Mouse (Mus musculus) adrenal gland, postnatal 10 days (tissue): ENCODE measurements around the gene Ndufa7. TPM values are rescaled to one million over a fixed set of nuclear protein-coding genes. Genes with fewer than 3 reads are reported as not detected.

Source experiments
- DNase-seq: peaks from one replicate; pipeline ENCODE4 v3.0.0; 2021; ENCODE audit warnings: mixed read lengths
- long read RNA-seq, 2 experiments: library from polyadenylated mRNA; stranded (forward); transcript quantifications; one replicate each; pipeline ENCODE4 v2.0.0; 2021
- total RNA-seq, 2 experiments: library from RNA; stranded (reverse); gene quantifications; 2 replicates each; pipeline ENCODE4 v1.2.3; 2021

The Ndufa7 gene
- 100 to 1,000 TPM; 564 to 570 TPM for total RNA-seq
- long read RNA-seq, experiment 1, transcript Ndufa7-202 (3 exons, 438 nt): minor isoform, 29 of 669 reads
- long read RNA-seq, experiment 1, transcript Ndufa7-201 (4 exons, 528 nt): major isoform, 531 of 669 reads
- long read RNA-seq, experiment 1, transcript Ndufa7-204 (2 exons, 610 nt): minor isoform, 58 of 669 reads
- long read RNA-seq, experiment 1, partial matches to known transcripts: 32 of 669 reads
- long read RNA-seq, experiment 1, other reads (novel, unspliced or antisense): 15 of 669 reads
- long read RNA-seq, experiment 2, transcript Ndufa7-201 (4 exons, 528 nt): major isoform, 393 of 478 reads
- long read RNA-seq, experiment 2, transcript Ndufa7-202 (3 exons, 438 nt): minor isoform, 36 of 478 reads
- long read RNA-seq, experiment 2, transcript Ndufa7-204 (2 exons, 610 nt): minor isoform, 44 of 478 reads
- long read RNA-seq, experiment 2, partial matches to known transcripts: 0 of 478 reads
- long read RNA-seq, experiment 2, other reads (novel, unspliced or antisense): 4 of 478 reads

DNA sequence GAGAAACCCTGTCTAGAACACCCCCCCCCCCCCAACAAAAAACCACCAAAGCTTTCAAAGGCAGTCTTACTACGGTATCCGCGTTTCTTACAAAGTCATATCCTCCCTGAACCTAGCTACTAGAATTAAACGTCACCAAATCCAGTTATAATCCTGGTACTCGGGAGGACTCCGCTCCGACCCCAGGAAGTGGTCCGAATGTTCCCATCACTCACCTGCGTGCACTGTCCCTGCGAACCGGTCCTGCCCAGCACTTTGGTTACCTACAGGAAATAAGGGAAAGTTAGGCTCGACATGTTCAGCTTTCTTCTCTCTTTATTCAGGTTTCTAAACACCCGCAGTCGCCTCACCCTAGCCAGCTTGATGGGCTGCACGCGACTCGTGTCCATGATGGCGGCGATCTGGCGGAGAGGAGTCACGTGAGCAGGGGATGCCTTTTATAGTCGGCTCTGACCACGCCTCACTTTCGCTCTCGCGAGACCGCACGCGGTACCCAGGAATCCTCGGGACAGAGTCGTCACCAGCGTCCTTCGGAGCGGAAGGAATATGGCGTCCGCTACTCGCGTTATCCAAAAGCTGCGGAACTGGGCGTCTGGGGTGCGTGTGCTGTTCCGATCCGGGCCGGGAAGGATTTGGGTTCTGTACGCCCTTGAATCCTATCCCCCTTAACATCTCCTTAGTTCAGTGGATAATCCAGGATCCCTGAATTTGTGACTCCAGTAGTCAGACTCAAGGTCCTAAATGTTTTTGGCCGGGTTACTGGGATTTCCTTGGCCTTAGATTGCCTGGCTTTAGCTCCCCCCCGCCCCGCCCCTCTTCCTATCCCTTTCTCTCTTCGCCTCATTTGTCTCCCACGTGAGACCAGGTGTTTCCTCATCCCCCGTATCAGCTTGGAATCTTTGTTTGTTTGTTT lies at the start of gene Ndufa7, which contains the start of gene Rps28:
Gene Ndufa7, plus strand, starts transcription at position 489 of the 913 bp plus-strand sequence.
Gene Rps28, minus strand, starts transcription at position 479 of the 913 bp plus-strand sequence.
- peak; percentile 98 for DNase-seq

DNA sequence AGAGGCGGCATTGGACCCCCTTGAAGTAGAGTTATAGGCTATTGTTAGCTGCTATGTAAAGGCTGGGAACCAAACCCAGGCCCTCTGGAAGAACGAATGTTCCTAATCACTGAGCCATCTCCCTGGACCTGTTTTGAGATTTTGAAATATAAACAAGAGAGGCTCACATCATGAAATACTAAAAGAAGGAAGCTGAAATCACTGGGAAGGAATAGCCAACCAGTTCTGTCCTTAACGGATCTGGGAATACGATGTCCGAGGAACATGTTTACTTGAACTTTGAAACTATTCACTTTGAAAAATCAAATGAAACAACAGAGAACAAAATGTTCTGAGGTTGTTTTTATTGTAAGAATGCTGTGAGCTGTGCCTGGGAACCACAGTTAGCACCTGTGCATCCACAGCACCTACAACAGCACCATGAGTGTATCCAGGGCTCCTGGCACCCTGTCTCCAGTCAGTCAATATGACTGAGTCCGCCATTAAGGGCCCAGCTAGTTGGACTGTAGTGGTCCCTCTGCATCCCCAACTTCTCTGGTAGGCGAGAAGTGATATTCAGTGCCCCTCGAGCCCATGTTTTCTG lies 49.7 kb upstream of the Ndufa7 start:
- DNase-seq: no peak

DNA sequence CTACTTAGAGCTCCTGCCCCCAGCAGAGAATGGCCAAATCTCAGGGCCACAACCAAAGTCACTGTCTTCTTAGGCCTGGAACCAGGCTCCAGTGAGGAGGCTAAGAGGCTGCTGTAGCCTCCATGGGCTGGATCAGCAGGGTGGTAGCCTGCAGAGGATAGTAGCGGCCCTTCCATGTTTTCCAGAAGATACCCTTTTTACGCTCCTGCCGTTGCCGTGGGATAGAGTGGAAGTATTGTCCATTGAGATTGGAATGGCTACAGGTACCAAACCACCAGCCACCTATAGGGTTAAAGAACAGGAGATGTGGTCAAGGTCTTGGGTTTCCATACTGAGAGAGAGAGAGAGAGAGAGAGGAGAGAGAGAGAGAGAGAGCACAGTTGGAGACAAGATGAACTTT lies 49.1 kb upstream of the Ndufa7 start:
- no peak for DNase-seq

DNA sequence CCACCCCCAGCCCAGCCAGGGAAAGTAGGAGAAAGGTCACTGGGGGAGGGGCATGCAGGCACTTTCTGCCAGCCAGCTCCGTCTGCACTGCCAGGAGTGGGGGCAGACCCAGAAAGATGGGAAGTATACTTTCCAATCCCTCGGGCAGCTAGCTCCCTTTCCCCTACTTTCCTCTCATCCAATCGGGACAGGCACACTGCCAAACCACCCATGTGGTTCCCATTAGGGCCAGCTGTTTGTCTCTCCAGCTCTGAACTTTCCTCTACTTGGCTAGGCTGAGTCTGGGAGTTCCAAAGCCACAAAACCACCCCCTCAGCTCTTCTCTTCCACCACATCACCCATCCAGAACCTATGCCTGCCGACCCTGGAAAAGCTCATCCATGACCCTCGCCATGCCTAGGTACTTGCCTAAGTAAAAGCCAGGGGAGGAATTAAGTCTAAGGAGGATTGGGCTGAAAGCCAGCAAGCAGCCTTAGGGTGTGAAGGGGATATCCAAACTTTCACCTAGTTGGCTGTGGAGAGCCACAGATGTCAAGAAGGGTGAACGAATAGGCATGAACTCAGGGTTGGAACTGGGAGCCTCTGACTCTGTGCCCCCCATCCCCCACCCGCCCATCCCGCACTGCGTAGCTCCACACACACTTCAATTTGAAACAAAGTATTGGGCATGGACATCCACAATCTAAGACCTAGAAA lies 45.0 kb upstream of the Ndufa7 start:
- peak; percentile 93 for DNase-seq

DNA sequence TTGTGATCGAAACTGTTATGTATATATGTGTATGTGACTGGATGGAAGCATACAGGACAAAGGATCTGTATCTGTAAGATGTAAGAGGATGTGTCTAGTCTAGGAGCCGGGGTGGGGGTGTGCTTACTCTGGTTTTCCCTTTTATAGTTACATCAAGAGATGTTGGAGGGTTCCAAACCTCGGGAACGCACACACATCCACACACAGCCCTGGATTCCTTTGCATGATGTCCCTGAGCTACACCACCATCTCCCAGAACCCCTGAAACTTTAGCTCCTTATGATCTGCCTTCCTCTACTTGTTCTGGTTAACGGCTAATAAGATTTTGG lies 44.4 kb upstream of the Ndufa7 start:
- DNase-seq: no peak

DNA sequence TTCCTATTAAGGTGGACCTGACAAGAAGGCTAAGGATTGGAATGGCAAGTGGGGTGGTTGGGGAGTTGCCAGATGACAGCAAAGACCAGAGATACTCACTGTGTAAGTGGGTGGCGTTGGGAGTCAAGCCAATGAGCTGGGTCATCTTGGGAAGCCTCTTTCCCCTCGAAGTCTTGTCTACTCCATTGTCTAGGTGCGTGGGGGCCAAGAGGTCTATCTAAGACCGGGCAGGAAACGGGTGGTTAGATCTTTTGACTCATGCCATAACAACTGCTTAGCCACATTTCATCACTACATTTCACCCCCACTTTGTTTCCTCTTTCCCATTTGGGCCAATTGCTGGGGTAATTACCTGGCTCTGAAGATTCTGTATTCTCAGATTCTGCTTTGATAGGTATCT lies 43.9 kb upstream of the Ndufa7 start:
- peak; percentile 67 for DNase-seq

DNA sequence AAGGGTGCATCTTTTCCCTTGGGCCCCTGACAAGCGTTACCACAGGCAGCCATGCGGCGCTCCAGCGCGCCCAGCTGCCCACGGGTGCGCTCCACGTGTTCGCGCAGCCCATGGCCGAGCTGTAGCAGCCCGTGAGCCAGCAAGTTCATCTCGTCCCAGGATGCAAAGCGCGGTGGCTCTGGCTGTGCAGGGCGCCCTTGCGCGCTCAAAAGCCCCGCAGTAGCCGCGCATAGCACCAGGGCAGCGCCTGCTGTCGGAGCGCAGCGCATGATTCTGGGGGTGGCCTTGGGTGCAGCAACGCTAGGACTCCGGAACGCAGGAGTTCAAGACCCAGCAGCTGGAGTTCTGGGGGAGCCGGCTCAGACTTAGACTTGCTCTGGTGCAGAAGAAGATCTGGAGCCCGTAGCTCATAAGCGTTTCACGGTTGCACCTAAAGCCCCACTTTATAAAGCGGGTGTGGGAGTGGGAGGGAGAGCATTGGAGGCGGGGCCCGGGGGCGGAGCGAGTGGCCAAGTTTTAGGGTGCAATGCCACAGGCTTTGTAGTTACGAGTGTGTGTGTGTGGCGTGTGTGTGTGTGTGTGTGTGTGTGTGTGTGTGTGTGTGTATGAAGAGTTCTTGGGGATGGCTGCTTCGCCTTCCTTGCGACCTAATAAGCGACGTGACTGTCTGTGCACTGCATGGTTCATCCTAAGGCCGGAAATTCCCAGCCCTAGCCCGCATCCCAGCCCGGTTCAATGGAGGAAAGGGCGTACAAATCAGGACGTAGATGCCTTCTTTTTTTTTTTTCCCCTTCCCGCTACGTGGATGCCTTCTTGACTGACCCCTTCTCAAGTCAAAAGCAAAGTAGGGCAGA lies 43.0 kb upstream of the Ndufa7 start, which contains the start of gene Angptl4:
Gene Angptl4, minus strand, starts transcription at position 707 of the 854 bp plus-strand sequence.
- peak; percentile 90 for DNase-seq

DNA sequence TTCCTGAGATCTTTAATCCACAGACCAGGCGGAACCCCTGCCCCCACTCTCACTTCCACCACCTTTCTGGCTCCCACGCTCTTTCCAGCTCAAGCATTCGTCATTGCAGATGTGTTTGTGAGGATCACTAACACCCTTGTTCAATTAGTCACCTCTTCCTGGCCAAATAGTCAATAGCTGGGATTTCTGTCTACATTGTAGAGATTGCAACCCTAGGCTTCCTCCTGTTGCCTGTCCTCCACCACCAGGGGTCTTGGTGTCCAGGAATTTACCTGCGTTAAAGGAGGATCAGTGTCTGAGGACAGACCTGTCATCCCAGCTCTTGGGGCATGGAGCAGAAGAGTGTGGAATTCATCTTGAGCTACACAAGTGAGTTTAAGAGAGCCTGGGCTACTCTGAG lies 42.3 kb upstream of the Ndufa7 start:
- no peak for DNase-seq

DNA sequence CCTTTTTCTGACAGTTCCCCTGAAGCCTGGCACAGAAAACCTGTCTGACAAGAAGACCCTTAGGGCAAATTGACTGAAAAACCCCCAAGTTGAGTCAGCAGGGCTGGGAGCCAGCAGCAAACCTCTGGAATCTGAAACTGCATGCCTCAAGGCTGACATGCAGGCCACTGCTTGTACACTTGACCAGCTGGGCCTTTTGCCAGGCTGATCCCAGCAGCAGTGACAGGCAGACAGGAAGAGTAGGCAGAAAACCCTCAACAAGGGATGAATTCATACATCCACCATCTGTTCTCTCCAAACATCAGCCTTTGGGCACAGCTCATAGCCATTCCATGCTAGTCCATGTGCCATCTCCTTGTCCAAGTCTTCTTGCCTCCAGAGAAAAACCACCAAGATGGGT lies 41.0 kb upstream of the Ndufa7 start:
- peak; percentile 90 for DNase-seq

DNA sequence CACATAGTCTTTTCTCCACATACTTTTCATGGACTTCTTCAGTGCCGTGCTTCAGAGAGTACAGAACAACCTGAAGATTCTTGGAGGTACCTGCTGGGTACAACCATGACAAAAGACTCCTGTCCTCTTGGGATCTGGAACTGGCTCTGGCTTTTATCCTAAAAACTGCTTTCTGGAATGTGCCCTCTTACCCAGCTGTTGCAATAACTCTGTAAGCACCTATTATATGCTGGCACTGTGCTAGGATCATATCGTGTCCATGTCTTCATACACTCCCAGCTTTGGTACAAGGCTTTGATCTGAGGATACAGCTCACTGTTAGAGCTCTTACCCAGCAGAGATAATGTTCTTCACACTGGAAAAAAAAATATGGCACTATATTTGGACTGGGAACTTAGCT lies 39.4 kb upstream of the Ndufa7 start:
- DNase-seq: no peak

DNA sequence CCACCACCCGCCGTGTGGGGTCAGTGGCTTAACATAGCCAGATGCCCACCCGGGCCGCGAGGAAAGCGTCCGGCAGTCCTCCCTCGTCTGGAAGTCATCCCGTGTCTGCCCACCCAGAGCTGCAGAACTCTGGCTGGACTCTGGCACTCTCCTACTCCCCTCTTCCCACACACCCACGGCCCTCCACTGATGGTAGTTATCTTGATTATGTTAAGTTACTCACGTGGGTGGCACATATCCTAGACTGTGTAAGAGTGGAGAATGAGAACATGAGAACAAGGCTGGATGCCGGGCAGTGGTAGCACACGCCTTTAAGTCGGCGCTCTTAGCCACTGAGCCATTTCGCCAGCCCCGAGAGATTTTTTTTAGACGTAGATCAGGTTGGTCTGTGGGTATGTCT lies 38.0 kb upstream of the Ndufa7 start:
- no peak for DNase-seq

DNA sequence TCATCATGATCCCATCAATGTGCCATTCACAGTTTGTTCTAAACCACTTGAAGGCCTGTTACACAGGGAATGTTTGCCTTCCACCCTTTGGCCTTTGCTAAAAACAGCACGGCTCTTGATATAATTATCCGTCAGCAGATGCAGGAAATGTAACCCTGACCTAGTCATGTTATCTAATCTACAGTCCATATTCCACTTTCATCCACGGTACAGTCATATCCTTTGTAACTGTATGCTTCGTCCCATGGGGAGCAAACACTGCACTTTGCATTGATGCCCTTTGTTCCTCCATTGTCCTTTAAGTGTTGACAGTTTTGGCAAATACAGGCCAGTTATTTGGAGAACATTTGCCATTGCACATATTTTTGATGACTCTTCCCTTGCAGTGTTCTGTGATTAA lies 35.6 kb upstream of the Ndufa7 start:
- DNase-seq: no peak

DNA sequence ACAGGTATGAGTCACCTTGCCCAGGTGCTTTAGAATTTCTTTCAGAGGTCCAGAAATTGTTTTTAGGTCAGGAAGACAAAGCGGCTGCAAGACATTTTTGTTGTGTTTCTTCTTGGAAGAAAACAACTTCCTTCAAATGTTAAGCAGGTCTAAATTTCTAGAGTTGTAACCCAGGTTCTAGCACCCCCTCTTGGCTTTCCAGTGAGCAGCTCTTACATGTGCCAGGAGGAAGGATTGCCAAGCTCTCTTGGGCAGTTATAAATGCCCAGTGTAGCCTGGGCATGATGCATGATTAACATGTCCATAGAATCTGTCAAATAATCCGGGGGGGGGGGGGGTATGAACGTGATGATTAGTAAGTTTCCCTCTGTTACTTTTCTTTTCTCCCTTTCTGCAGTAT lies 26.1 kb upstream of the Ndufa7 start:
- DNase-seq: no peak

DNA sequence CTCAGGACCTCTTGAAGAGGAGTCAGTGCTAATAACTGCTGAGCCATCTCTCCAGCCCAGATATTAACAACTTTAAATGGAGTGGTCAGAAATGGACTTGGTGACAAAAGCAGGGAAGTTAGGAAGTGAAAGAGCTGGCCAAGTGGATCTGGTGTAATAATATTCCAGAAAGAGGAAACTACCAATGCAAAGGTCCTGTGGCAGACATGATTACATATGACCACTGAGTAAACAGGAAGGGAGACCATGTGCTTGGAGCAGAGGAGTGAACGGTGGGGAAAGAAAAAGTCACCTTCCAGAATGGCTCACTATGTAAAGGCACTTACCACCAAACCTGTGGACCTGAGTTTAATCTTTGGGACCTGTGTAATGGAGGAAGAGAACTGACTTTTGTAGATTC lies 25.1 kb upstream of the Ndufa7 start:
- DNase-seq: no peak

DNA sequence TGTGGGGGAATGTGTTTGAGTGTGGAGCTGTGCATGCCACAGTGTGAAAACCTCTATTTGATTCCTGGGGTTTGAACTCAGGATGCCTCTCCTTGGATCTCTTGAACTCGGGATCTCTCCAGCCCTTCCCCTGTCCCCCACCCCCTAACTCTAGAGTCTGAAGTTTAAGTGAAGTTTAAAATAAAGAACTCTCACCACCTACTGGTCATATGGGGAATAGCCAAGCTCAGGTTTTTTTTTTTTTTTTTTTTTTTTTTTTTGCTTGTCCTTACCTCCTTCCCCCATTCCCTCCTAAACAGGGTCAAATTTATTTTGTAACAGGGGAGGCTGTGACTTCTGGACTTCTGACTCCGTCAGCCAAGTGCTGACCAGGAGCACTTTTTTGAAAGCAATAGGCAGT lies 22.2 kb upstream of the Ndufa7 start:
- DNase-seq: no peak

DNA sequence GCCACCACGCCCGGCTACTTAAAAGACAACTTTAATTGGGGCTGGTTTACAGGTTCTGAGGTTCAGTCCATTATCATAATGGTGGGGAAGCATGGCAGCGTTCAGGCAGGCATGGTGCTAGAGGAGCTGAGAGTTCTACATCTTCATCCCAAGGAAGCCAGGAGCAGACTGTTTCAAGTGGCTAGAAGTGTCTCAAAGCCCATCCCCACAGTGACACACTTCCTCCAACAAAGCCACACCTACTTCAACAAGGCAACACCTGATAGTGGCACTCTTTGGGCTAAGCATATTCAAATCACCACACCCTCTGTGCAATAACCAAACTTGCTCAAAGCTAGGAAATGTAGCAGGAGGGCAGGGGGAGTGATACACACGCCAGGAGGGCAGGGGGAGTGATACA lies 20.2 kb upstream of the Ndufa7 start:
- no peak for DNase-seq

DNA sequence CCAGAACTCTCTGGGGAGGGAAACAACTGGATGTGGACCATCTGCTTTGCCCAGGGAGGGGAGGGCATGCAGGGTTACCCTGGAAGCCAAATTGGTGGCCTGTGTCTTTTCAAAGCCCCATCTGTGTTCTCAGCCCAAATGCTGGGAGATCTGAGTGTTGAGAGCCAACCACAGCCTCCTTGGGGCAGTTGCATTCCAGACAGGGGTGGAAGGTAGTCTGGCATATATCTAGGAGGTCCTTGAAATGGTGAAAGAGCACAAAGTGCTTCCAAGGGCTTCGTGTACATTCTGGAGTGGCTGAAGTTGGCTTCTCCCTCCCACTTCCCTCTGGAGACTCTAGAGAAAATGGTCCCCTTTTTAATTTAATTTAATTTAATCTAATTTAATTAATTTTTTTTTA lies 19.6 kb upstream of the Ndufa7 start:
- DNase-seq: no peak

DNA sequence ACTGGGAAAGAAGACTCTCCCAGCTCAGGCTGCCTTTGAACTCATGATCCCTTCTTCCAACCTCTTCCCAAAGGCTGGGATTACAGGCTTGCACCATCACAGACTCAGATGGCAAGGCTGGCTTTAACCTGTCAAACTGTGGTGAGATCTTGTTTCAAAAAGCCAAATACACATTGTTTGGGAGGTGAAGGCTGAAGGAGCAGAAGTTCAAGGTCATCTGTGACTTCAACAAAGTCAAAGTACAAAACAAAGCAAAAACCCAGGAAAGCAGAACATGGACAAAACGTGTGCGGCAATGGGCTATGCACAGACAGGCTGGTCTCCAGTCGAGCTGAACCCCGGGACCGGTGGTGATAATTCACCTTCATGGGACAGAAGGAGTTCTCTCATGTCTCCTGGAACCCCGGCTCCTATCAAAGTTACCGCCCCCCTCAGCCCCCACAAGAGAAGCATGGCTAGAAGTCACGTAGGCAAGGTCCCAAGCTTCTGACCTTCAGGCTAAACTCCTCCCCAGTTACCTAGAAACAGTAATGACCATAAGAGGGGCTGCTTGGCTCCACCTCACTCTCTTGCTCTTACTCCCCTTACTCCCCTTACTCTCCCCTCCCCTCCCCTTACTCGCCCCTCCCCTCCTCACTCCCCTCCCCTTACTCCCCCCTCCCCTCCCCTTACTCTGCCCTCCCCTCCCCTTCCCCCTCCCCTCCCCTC lies 17.0 kb upstream of the Ndufa7 start:
- peak; percentile 24 for DNase-seq

DNA sequence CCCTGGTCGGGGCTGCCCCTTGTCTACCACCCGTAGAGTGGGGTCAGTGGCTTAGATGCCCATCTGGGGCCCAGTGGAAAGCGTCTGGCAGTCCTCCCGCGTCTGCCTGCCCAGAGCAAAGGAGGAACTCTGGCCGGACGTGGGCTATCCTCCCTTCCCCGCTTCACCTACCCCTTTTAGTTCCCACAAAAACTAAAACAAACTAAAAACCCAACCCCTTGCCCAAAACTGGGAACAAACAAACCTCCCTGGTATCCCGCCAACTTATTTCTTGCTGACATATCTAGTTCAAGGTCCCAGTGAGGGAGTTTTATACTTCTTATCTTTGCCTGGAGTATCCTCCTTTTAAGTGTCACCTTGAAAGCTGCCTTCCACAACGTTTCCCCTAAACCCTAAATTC lies 16.2 kb upstream of the Ndufa7 start:
- DNase-seq: peak; percentile 55
